Mouse (Mus musculus): Measurements from ENCODE around the gene Smg8. TPM values are rescaled to one million over a fixed set of nuclear protein-coding genes. Genes with fewer than 3 reads are reported as not detected.

Smg8 gene
- polyA plus RNA-seq (2017; shearing (Covaris generic)) = 14.0 TPM

GRCm38 (mm10) chr11:87086290-87086984 is at the start of gene Smg8:
TSS of gene Smg8 (minus strand) at chr11:87086774.

GRCm38 (mm10) chr11:87126824-87127816 is 40.5 kb upstream of the Smg8 start, which contains the start of gene Trim37:
TSS of gene Trim37 (plus strand) at chr11:87127077.

GRCm38 (mm10) chr11:87108755-87109518 is 22.4 kb upstream of the Smg8 start, which contains the start of gene Ska2:
TSS of gene Ska2 (plus strand) at chr11:87109234.

GRCm38 (mm10) chr11:87108409-87108754 is 21.8 kb upstream of the Smg8 start, which contains the start of gene Prr11:
TSS of gene Prr11 (minus strand) at chr11:87108708.

GRCm38 (mm10) chr11:87073866-87074440 is 12.6 kb downstream of the Smg8 start, which contains the start of gene Gdpd1:
TSS of gene Gdpd1 (minus strand) at chr11:87074062.

Other genes with a start within 250 kb of the Smg8 start
- gene Ypel2, start 93.1 kb downstream of the Smg8 start, polyA plus RNA-seq (2017; shearing (Covaris generic)) = 1.5 TPM
- 0.49 TPM for gene Gdpd1, start 12.7 kb downstream of the Smg8 start, polyA plus RNA-seq (2017; shearing (Covaris generic))
- not detected for gene Prr11, start 21.9 kb upstream of the Smg8 start, polyA plus RNA-seq (2017; shearing (Covaris generic))
- 2.8 TPM for gene Ska2, start 22.5 kb upstream of the Smg8 start, polyA plus RNA-seq (2017; shearing (Covaris generic))
- 11.9 TPM for gene Trim37, start 40.3 kb upstream of the Smg8 start, polyA plus RNA-seq (2017; shearing (Covaris generic))

All from effector memory CD4-positive, alpha-beta T cell, adult 7 months (primary cell).